Mouse (Mus musculus) heart, adult 2 months (tissue): ENCODE measurements at regions not wholly inside any gene's neighbourhood (a gene's known extent, or its start where the extent isn't known, plus 50 kb on each side); places are given as distances from the start of the nearest gene placed in this dataset.

Experiments
- CTCF ChIP-seq: fragments of 200-600 bp; IDR thresholded peaks from 2 replicates; pipeline ENCODE4 v1.8.1; 2022; ENCODE audit warnings: antibody characterized with exemption, mild to moderate bottlenecking, moderate library complexity
- EP300 ChIP-seq: fragments of 200-500 bp; IDR thresholded peaks from 2 replicates; pipeline ENCODE4 v1.6.1; 2011; ENCODE audit warnings: low read depth, low read length, control low read depth; ENCODE audit not compliant: insufficient read depth
- POLR2A ChIP-seq: fragments of 200-500 bp; IDR thresholded peaks from 2 replicates; pipeline ENCODE4 v1.6.1; 2011; ENCODE audit warnings: mild to moderate bottlenecking, low read depth, low read length, control low read depth; ENCODE audit not compliant: insufficient read depth

DNA sequence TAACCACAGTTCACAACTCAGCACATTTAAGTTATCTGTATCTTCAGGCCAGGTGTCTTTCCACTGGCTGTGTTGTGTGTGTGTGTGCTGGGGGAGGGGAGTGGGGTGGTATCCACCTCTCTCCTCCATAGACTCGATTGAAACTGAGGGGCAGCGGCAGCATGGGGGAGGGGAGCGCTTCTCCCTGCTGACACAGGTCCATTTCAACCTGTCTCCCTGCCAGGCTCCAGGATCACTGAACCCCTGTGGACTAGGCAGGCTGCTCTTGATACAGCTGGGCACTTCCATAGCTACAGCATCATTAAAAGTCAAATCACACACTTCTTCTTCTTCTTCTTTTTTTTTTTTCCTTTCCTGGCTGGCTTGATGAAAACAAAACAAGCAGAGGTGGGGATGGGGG lies 338.0 kb downstream of the Igsf11 start:
- TF ChIP-seq POLR2A (no peak), EP300 (no peak), CTCF (no peak)
